Mouse (Mus musculus): Measurements from ENCODE around the gene Myh14.

GRCm38 (mm10) chr7:44667996-44668738, 2.5 kb downstream of the Myh14 start:
- TF ChIP-seq POLR2A (IDR thresholded peaks at IDR 0.05; ENCODE audit: insufficient read depth, low read depth, low read length) = no peak
- no peak for TF ChIP-seq CTCF (IDR thresholded peaks at IDR 0.05; ENCODE audit: insufficient read depth, low read depth, low read length)

Data from olfactory bulb, adult 2 months (tissue).